Mouse (Mus musculus) B cell, adult 67 days (primary cell): ENCODE results near the gene Scgb1b10. TPM values are rescaled to one million over a fixed set of nuclear protein-coding genes. Genes with fewer than 3 reads are reported as not detected.

ENCODE experiments used
- total RNA-seq, 2 experiments: library from RNA; stranded (reverse); gene quantifications; 4 replicates each; pipeline ENCODE4 v1.2.4; 2023

Gene Scgb1b10
- total RNA-seq, result not detected

DNA sequence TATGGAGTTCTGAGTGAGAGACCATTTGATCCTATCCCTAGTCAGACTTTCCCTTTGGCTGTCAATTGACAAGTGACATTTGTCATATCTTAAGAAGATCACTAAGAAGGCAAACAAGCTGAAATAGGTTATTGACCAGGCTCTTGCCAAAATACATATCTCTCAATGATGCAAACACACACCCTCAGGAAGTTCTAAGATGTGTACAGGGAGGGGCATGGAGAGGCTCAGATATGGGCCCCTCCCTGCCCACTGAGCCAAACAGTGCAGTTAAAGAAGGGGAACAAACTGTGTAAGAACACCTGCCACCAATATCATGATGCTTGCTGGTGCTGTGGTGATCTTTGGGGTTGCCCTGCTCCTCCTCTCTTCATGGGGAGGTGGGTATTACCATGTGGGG lies at the start of gene Scgb1b10:
Gene Scgb1b10 (plus strand): TSS at position 301 of the 400 bp plus-strand sequence.

Other genes starting within 250 kb of the Scgb1b10 start
- not detected for gene Scgb2b11, start 110.3 kb downstream of the Scgb1b10 start, total RNA-seq
- not detected for gene Scgb1b11, start 122.0 kb downstream of the Scgb1b10 start, total RNA-seq
- not detected for gene Scgb2b12, start 226.4 kb downstream of the Scgb1b10 start, total RNA-seq
- not detected for gene Scgb1b12, start 233.3 kb downstream of the Scgb1b10 start, total RNA-seq